Mouse (Mus musculus) limb, embryonic 12.5 days (tissue): ENCODE results near the gene Tpbpb. TPM values are rescaled to one million over a fixed set of nuclear protein-coding genes. Genes with fewer than 3 reads are reported as not detected.
"Not testable (repeated sequence)": the region's sequence is repeated elsewhere in the genome, so short reads cannot be mapped to it uniquely, and the experiment has no call there.

Source experiments
- ATAC-seq: fragments of 200-750 bp; cut with Nextera tagmentation; 2 replicates; pipeline ENCODE4 v1.8.0; 2017; ENCODE audit warnings: low read depth, moderate TSS enrichment; ENCODE audit not compliant: insufficient number of reproducible peaks, insufficient read depth, low FRiP score, low TSS enrichment
- H3K27ac ChIP-seq: fragments of 300-500 bp; sonication (generic); 2 replicates; pipeline ENCODE4 v1.5.1; 2016; ENCODE audit warnings: mild to moderate bottlenecking, moderate library complexity
- H3K27me3 ChIP-seq: fragments of 300-500 bp; sonication (generic); 2 replicates; pipeline ENCODE4 v1.6.1; 2016; ENCODE audit warnings: mild to moderate bottlenecking, moderate library complexity
- H3K36me3 ChIP-seq: fragments of 300-500 bp; sonication (generic); 2 replicates; pipeline ENCODE4 v1.6.1; 2016; ENCODE audit warnings: mild to moderate bottlenecking, moderate library complexity
- H3K4me1 ChIP-seq: fragments of 300-500 bp; sonication (generic); replicated peaks from 2 replicates; pipeline ENCODE4 v1.6.1; 2016
- H3K4me2 ChIP-seq: fragments of 300-500 bp; sonication (generic); 2 replicates; pipeline ENCODE4 v1.6.1; 2016; ENCODE audit warnings: mild to moderate bottlenecking, moderate library complexity
- H3K4me3 ChIP-seq: fragments of 300-500 bp; sonication (generic); replicated peaks from 2 replicates; pipeline ENCODE4 v1.5.1; 2016; ENCODE audit warnings: mild to moderate bottlenecking
- H3K9ac ChIP-seq: fragments of 300-500 bp; sonication (generic); replicated peaks from 2 replicates; pipeline ENCODE4 v1.6.1; 2016; ENCODE audit warnings: mild to moderate bottlenecking, moderate library complexity
- H3K9me3 ChIP-seq: fragments of 300-500 bp; sonication (generic); 2 replicates; pipeline ENCODE4 v1.6.1; 2016; ENCODE audit warnings: mild to moderate bottlenecking, moderate library complexity
- WGBS: fragments of 180-500 bp; shearing (Covaris S2); methylation state at CpG from one replicate; pipeline ENCODE4 v1.1.7; 2016; 5-methylcytosine and 5-hydroxymethylcytosine counted together
- polyA plus RNA-seq: library from polyadenylated mRNA; unstranded; fragments of >200 nt; fragmentation: Nextera tagmentation; extraction: Ambion mirVana; gene quantifications from 2 replicates; pipeline ENCODE4 v1.2.1, GENCODE M21; 2016

Gene Tpbpb
- not detected in 2 replicates for polyA plus RNA-seq

- WGBS = 87% methylated on average over 2 of the region's 2 CpGs
- not testable (repeated sequence) for H3K4me2 ChIP-seq, ATAC-seq, H3K4me3 ChIP-seq, H3K27ac ChIP-seq, H3K27me3 ChIP-seq, H3K36me3 ChIP-seq, H3K9ac ChIP-seq, H3K9me3 ChIP-seq, H3K4me1 ChIP-seq
Measured at GRCm38 (mm10) chr13:60904780-60905179, at the start of gene Tpbpb. Gene Tpbpb, minus strand, starts transcription at chr13:60904880.

GRCm38 (mm10) chr13:60941884-60942283 lies 37.2 kb upstream of the Tpbpb start, which contains the start of gene Tpbpa:
Gene Tpbpa, minus strand, starts transcription at chr13:60941984.
- not testable (repeated sequence) for H3K9ac ChIP-seq, H3K36me3 ChIP-seq, H3K9me3 ChIP-seq, H3K4me2 ChIP-seq, H3K27ac ChIP-seq, H3K4me3 ChIP-seq, H3K27me3 ChIP-seq, ATAC-seq, H3K4me1 ChIP-seq
- WGBS = 79% methylated on average over 3 of the region's 3 CpGs

GRCm38 (mm10) chr13:60936500-60936901 lies 31.8 kb upstream of the Tpbpb start, which contains the start of the genes Gm49391 and Ctla2a:
Gene Gm49391, minus strand, starts transcription at chr13:60936571.
Gene Ctla2a, minus strand, starts transcription at chr13:60936625.
- 70% methylated on average over 5 of the region's 5 CpGs for WGBS
- Histone ChIP-seq H3K9me3 (0 out of 2 replicates have a peak, but pooled peaks cover 4% of the 10 kb centered on the region), H3K27me3 (no peaks in the 10 kb centered on the region), H3K4me3 (no peak within 1 kb of the TSS), H3K4me1 (no peaks in the 10 kb centered on the region), H3K9ac (no peak within 1 kb of the TSS), H3K4me2 (no peak within 1 kb of the TSS), H3K36me3 (no peaks in the 10 kb centered on the region), H3K27ac (no peak within 1 kb of the TSS)
- ATAC-seq = no peak

- not testable (repeated sequence) for H3K4me2 ChIP-seq, ATAC-seq, H3K4me1 ChIP-seq, H3K36me3 ChIP-seq, H3K27ac ChIP-seq, H3K27me3 ChIP-seq, H3K4me3 ChIP-seq, H3K9me3 ChIP-seq, H3K9ac ChIP-seq
- 71% methylated on average over 2 of the region's 2 CpGs for WGBS
Measured at GRCm38 (mm10) chr13:60935490-60935889, 30.8 kb upstream of the Tpbpb start, which contains the start of gene Gm49393. Gene Gm49393, minus strand, starts transcription at chr13:60935590.

GRCm38 (mm10) chr13:60897328-60897727 lies 7.4 kb downstream of the Tpbpb start, which contains the start of gene Ctla2b:
Gene Ctla2b, minus strand, starts transcription at chr13:60897447.
- no peak for ATAC-seq
- H3K36me3 ChIP-seq = no peaks in the 10 kb centered on the region
- H3K4me3 ChIP-seq = no peak within 1 kb of the TSS
- no peak within 1 kb of the TSS for H3K9ac ChIP-seq
- H3K27me3 ChIP-seq = no peaks in the 10 kb centered on the region
- 75% methylated on average over 3 of the region's 3 CpGs for WGBS
- H3K9me3 ChIP-seq = 0 out of 2 replicates have a peak, but pooled peaks cover 3% of the 10 kb centered on the region
- H3K27ac ChIP-seq = no peak within 1 kb of the TSS
- no peaks in the 10 kb centered on the region for H3K4me1 ChIP-seq
- H3K4me2 ChIP-seq = no peak within 1 kb of the TSS

- not testable (repeated sequence) for H3K4me3 ChIP-seq, H3K27me3 ChIP-seq, H3K27ac ChIP-seq, H3K9ac ChIP-seq, H3K36me3 ChIP-seq, H3K9me3 ChIP-seq, H3K4me2 ChIP-seq, H3K4me1 ChIP-seq, ATAC-seq
- 80% methylated on average over 8 of the region's 8 CpGs for WGBS
Measured at GRCm38 (mm10) chr13:60896794-60897193, 7.9 kb downstream of the Tpbpb start, which contains the start of gene Gm49392. Gene Gm49392, minus strand, starts transcription at chr13:60896894.

GRCm38 (mm10) chr13:60895406-60896160 lies 9.1 kb downstream of the Tpbpb start:
- Histone ChIP-seq H3K4me2 (no peak overlapping the region), H3K4me3 (no peak overlapping the region), H3K9me3 (no peaks in the 10 kb centered on the region), H3K9ac (no peak overlapping the region), H3K4me1 (no peaks in the 10 kb centered on the region), H3K27me3 (no peaks in the 10 kb centered on the region), H3K36me3 (no peaks in the 10 kb centered on the region), H3K27ac (no peak overlapping the region)
- no peak for ATAC-seq

GRCm38 (mm10) chr13:60892301-60892700 lies 12.4 kb downstream of the Tpbpb start:
- H3K4me3 ChIP-seq = no peak overlapping the region
- H3K9me3 ChIP-seq = no peaks in the 10 kb centered on the region; the same call in 1 of the 2 replicates
- no peak overlapping the region for H3K9ac ChIP-seq
- H3K4me1 ChIP-seq = no peaks in the 10 kb centered on the region
- H3K4me2 ChIP-seq = no peak overlapping the region
- no peak for ATAC-seq
- no peaks in the 10 kb centered on the region for H3K36me3 ChIP-seq
- WGBS = 94% methylated on average over 1 of the region's 1 CpGs
- H3K27ac ChIP-seq = no peak overlapping the region
- H3K27me3 ChIP-seq = no peaks in the 10 kb centered on the region

GRCm38 (mm10) chr13:60864281-60864680 lies 40.4 kb downstream of the Tpbpb start, which contains the start of gene 4930486L24Rik:
Gene 4930486L24Rik, minus strand, starts transcription at chr13:60864475.
- H3K4me2 ChIP-seq = no peak within 1 kb of the TSS
- ATAC-seq = no peak
- H3K27ac ChIP-seq = no peak within 1 kb of the TSS
- WGBS = 69% methylated on average over 1 of the region's 1 CpGs
- H3K27me3 ChIP-seq = no peaks in the 10 kb centered on the region
- H3K4me1 ChIP-seq = no peaks in the 10 kb centered on the region
- no peak within 1 kb of the TSS for H3K9ac ChIP-seq
- no peak within 1 kb of the TSS for H3K4me3 ChIP-seq
- H3K36me3 ChIP-seq = no peaks in the 10 kb centered on the region
- no peaks in the 10 kb centered on the region for H3K9me3 ChIP-seq
